Mouse (Mus musculus): ENCODE measurements around the gene Afap1l2. TPM values are rescaled to one million over a fixed set of nuclear protein-coding genes. Genes with fewer than 3 reads are reported as not detected.

Gene Afap1l2
- polyA plus RNA-seq, 1 experiment from 2014 or later, result 12.5 TPM

Other genes with a start within 250 kb of the Afap1l2 start
- gene Ccdc186, start 186.0 kb downstream of the Afap1l2 start, polyA plus RNA-seq (2014; fragmentation: Nextera tagmentation; extraction: Ambion mirVana), result 11.4 and 22.9 TPM in 2 replicates
- gene Tdrd1, start 182.0 kb downstream of the Afap1l2 start, polyA plus RNA-seq (2014; fragmentation: Nextera tagmentation; extraction: Ambion mirVana), result 0.33 and 1.3 TPM in 2 replicates
- 10.0 and 16.1 TPM in 2 replicates for gene Vwa2, start 134.0 kb downstream of the Afap1l2 start, polyA plus RNA-seq (2014; fragmentation: Nextera tagmentation; extraction: Ambion mirVana)

Data from kidney, embryonic 14.5 days (tissue).